Mouse (Mus musculus): ENCODE results near the gene Odf3l1. TPM values are rescaled to one million over a fixed set of nuclear protein-coding genes. Genes with fewer than 3 reads are reported as not detected.
A peak's percentile ranks its signal among the peaks of the same experiment; 100 is the strongest.

Gene Odf3l1
- polyA plus RNA-seq, 1 experiment from 2014 or later: not detected

- no peaks in the 10 kb centered on the region for H3K4me1 ChIP-seq (ENCODE audit: insufficient read depth)
- WGBS (ENCODE audit: insufficient replicate concordance): 63% methylated on average over 3 of the region's 3 CpGs
- DNase-seq: no peak
- no peak overlapping the region for H3K9ac ChIP-seq (replicated peaks)
- no peak overlapping the region for H3K4me3 ChIP-seq (ENCODE audit: low read depth, low read length)
- no peak for TF ChIP-seq EP300 (IDR thresholded peaks at IDR 0.05; ENCODE audit: low read depth)
- TF ChIP-seq CTCF (IDR thresholded peaks at IDR 0.05; ENCODE audit: low read depth): no peak
- no peak overlapping the region for H3K4me2 ChIP-seq (ENCODE audit: low read depth, low read length)
- ATAC-seq: no peak
- H3K9me3 ChIP-seq (ENCODE audit: low read length): no peaks in the 10 kb centered on the region
- no peak overlapping the region for H3K27ac ChIP-seq (ENCODE audit: low read depth)
- H3K27me3 ChIP-seq (ENCODE audit: insufficient read depth, low read length): 0 out of 2 replicates have a peak, but pooled peaks cover 1% of the 10 kb centered on the region
- no peaks in the 10 kb centered on the region for H3K36me3 ChIP-seq (replicated peaks; ENCODE audit: insufficient read depth, low read length)
Observed at GRCm38 (mm10) chr9:56860035-56860434, 4.4 kb downstream of the Odf3l1 start.

DNA sequence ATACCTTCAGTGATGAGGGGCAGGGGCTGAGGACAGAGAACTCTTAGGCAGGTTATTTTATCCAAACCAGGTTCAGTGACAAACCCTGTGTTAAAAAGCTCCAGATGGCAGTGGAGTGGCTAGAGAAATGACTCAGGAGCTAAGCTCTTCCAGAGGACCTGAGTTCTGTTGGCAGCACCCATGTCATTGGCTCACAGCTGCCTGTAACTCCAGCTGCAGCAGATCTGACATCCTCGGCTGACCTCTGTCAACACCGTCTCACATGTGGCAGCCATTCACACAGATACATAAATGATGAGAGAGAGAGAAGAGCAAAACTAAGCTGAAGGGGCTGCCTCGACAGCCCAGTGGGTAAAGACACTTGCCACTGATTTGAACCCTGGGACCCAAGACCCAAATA, 7.0 kb downstream of the Odf3l1 start:
- no peak overlapping the region for H3K4me2 ChIP-seq (ENCODE audit: low read depth, low read length)
- H3K4me3 ChIP-seq (ENCODE audit: low read depth, low read length): no peak overlapping the region
- TF ChIP-seq CTCF (IDR thresholded peaks at IDR 0.05; ENCODE audit: low read depth) (no peak), EP300 (IDR thresholded peaks at IDR 0.05; ENCODE audit: low read depth) (no peak)
- H3K9ac ChIP-seq (replicated peaks): no peak overlapping the region
- no peaks in the 10 kb centered on the region for H3K27me3 ChIP-seq (ENCODE audit: insufficient read depth, low read length)
- H3K4me1 ChIP-seq (ENCODE audit: insufficient read depth): no peaks in the 10 kb centered on the region
- no peak overlapping the region for H3K27ac ChIP-seq (ENCODE audit: low read depth)
- DNase-seq: no peak
- no peaks in the 10 kb centered on the region for H3K36me3 ChIP-seq (replicated peaks; ENCODE audit: insufficient read depth, low read length)
- H3K9me3 ChIP-seq (ENCODE audit: low read length): no peaks in the 10 kb centered on the region
- no peak for ATAC-seq
- WGBS (ENCODE audit: insufficient replicate concordance): 52% methylated on average over 3 of the region's 3 CpGs

DNA sequence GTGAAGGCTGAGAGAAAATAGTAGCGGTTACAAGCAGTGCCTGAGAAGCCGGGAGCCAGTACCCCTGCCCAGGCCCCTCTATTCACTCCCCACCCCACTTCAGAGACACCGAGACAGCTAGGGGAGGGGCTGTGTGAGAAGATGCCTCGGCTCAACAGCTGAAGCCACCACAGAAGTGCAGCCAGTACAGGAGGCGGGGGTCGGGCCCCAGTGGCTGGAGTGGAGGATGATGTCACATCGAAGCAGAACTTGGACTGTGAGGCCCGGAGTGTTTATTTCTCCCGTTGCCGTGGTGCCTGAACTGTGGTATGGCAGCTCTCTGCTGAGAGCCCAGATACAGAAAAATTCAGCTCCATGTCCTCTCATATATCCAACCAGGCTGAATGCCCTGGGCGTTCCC, 12.7 kb downstream of the Odf3l1 start:
- TF ChIP-seq CTCF (IDR thresholded peaks at IDR 0.05; ENCODE audit: low read depth): no peak
- TF ChIP-seq EP300 (IDR thresholded peaks at IDR 0.05; ENCODE audit: low read depth): no peak
- 36% methylated on average over 11 of the region's 11 CpGs for WGBS (ENCODE audit: insufficient replicate concordance)
- DNase-seq (no peak), ATAC-seq (no peak)
- H3K9ac ChIP-seq (replicated peaks): no peak overlapping the region
- no peak overlapping the region for H3K4me2 ChIP-seq (ENCODE audit: low read depth, low read length)
- H3K4me3 ChIP-seq (ENCODE audit: low read depth, low read length): no peak overlapping the region
- no peaks in the 10 kb centered on the region for H3K9me3 ChIP-seq (ENCODE audit: low read length)
- H3K27me3 ChIP-seq (ENCODE audit: insufficient read depth, low read length): no peaks in the 10 kb centered on the region
- H3K27ac ChIP-seq (ENCODE audit: low read depth): no peak overlapping the region
- H3K36me3 ChIP-seq (replicated peaks; ENCODE audit: insufficient read depth, low read length): no peaks in the 10 kb centered on the region
- no peaks in the 10 kb centered on the region for H3K4me1 ChIP-seq (ENCODE audit: insufficient read depth)

DNA sequence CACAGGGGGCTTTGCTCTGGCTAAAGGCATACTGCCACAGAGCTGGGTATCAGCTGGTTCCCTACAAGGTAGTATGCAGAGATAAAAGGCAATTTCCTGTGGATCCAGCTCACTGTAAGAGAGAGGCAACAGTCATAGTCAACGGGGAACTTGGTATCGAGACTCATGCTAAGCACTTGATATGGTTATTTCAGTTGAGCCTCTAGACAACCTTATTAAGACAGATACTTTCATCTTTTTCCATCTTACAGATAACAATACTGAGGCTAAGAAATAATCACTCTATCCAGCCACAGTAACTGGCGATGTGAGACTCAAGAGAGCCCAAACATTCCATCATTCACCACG, 13.6 kb downstream of the Odf3l1 start:
- Histone ChIP-seq H3K27me3 (ENCODE audit: insufficient read depth, low read length) (no peaks in the 10 kb centered on the region), H3K27ac (ENCODE audit: low read depth) (no peak overlapping the region), H3K36me3 (replicated peaks; ENCODE audit: insufficient read depth, low read length) (no peaks in the 10 kb centered on the region), H3K4me1 (ENCODE audit: insufficient read depth) (no peaks in the 10 kb centered on the region), H3K4me3 (ENCODE audit: low read depth, low read length) (no peak overlapping the region), H3K9me3 (ENCODE audit: low read length) (no peaks in the 10 kb centered on the region), H3K9ac (replicated peaks) (no peak overlapping the region), H3K4me2 (ENCODE audit: low read depth, low read length) (no peak overlapping the region)
- no peak for ATAC-seq
- DNase-seq: no peak
- 53% methylated on average over 4 of the region's 4 CpGs for WGBS (ENCODE audit: insufficient replicate concordance)
- TF ChIP-seq CTCF (IDR thresholded peaks at IDR 0.05; ENCODE audit: low read depth): no peak
- TF ChIP-seq EP300 (IDR thresholded peaks at IDR 0.05; ENCODE audit: low read depth): no peak

- ATAC-seq (no peak), DNase-seq (no peak)
- Histone ChIP-seq H3K9me3 (ENCODE audit: low read length) (no peaks in the 10 kb centered on the region), H3K27me3 (ENCODE audit: insufficient read depth, low read length) (no peaks in the 10 kb centered on the region), H3K27ac (ENCODE audit: low read depth) (no peak overlapping the region), H3K4me2 (ENCODE audit: low read depth, low read length) (no peak overlapping the region), H3K4me3 (ENCODE audit: low read depth, low read length) (no peak overlapping the region), H3K4me1 (ENCODE audit: insufficient read depth) (no peaks in the 10 kb centered on the region), H3K36me3 (replicated peaks; ENCODE audit: insufficient read depth, low read length) (no peaks in the 10 kb centered on the region), H3K9ac (replicated peaks) (no peak overlapping the region)
- WGBS (ENCODE audit: insufficient replicate concordance): 60% methylated on average over 14 of the region's 14 CpGs
- no peak for TF ChIP-seq EP300 (IDR thresholded peaks at IDR 0.05; ENCODE audit: low read depth)
- TF ChIP-seq CTCF (IDR thresholded peaks at IDR 0.05; ENCODE audit: low read depth): no peak
Observed at GRCm38 (mm10) chr9:56850128-56850904, 14.2 kb downstream of the Odf3l1 start.

GRCm38 (mm10) chr9:56847523-56847922, 17.0 kb downstream of the Odf3l1 start:
- 13% methylated on average over 3 of the region's 3 CpGs for WGBS (ENCODE audit: insufficient replicate concordance)
- H3K9me3 ChIP-seq (ENCODE audit: low read length): no peaks in the 10 kb centered on the region
- no peak overlapping the region for H3K9ac ChIP-seq (replicated peaks)
- no peak for ATAC-seq
- no peak overlapping the region for H3K4me2 ChIP-seq (ENCODE audit: low read depth, low read length)
- no peaks in the 10 kb centered on the region for H3K4me1 ChIP-seq (ENCODE audit: insufficient read depth)
- 0 out of 2 replicates have a peak, but pooled peaks cover 3% of the 10 kb centered on the region for H3K27me3 ChIP-seq (ENCODE audit: insufficient read depth, low read length)
- no peak overlapping the region for H3K27ac ChIP-seq (ENCODE audit: low read depth)
- no peak overlapping the region for H3K4me3 ChIP-seq (ENCODE audit: low read depth, low read length)
- peak; percentile 71 for DNase-seq
- H3K36me3 ChIP-seq (replicated peaks; ENCODE audit: insufficient read depth, low read length): no peaks in the 10 kb centered on the region
- TF ChIP-seq CTCF (IDR thresholded peaks at IDR 0.05; ENCODE audit: low read depth) (peak; percentile 77), EP300 (IDR thresholded peaks at IDR 0.05; ENCODE audit: low read depth) (no peak)
